Mouse (Mus musculus) cerebellum, postnatal 25 days (tissue): ENCODE measurements around the gene Mbnl1.
"Not testable (repeated sequence)": the region's sequence is repeated elsewhere in the genome, so short reads cannot be mapped to it uniquely, and the experiment has no call there.

Experiments used
- DNase-seq, 2 experiments: peaks; one replicate each; pipeline ENCODE4 v3.0.0; 2021; ENCODE audit warnings: mixed read lengths in 2 of 2

Mbnl1 gene

DNA sequence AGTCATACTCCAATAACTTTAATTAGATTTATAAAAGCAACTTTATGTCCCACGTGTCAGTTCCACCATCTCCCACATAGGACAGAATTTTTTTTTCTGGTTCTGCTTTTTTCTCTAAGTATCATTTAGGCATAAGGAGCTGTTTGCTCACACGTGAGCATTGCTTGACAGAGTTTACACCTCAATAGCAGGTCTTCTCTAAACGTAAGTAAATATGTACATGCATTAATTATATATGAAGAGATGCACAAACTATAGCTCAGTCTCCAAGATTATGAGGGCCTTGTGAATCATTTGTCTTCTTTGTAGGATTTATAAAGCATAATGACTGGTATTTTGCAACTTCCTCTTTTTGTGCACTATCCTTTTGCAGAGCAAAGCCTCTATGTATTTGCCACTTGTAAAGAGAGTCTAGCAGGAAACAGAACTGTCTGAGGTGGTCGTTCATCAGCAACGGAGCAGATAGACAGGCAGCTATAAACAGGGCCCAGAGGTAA is at the start of gene Mbnl1:
Gene Mbnl1, plus strand, starts transcription at position 150 of the 497 bp plus-strand sequence.
- DNase-seq: no peak

DNA sequence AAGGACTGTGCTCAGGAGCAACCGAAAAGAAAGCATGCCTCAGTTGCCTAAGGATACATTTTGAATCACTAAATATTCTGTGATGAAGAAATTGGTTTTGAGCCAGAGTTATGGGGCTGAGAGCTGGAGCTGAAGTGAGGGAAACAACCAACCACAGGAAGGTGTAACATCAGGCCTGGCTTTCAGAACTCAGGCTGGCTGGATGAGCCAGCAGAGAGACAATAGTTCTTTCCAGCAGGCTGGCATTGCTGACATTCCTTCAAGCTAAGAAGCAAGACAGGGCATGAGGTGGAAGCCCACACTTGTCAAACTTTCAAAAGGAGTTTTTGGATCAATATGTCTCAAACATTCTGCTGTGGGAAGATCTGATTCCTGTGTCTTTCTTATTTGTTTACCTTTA is 48.5 kb upstream of the Mbnl1 start:
- no peak for DNase-seq

DNA sequence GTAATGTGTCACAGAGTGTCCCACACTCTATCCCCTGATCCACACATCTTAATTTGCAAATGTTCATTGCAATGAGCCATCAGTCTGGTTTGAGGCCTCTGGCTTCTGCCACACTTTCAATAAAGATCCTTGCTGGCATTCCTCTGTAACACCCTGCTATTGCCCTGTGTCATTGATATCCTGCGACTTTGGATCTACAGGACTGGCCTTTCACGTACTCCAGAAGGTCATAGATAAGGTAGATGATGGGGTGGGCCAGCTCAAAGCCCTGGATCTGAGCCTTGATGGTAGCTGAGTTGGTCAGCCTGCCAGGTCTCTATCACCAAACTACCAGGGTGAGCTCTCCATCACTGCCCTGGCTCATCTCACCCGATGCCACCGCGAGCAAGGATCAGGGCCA is 43.6 kb upstream of the Mbnl1 start:
- no peak for DNase-seq

DNA sequence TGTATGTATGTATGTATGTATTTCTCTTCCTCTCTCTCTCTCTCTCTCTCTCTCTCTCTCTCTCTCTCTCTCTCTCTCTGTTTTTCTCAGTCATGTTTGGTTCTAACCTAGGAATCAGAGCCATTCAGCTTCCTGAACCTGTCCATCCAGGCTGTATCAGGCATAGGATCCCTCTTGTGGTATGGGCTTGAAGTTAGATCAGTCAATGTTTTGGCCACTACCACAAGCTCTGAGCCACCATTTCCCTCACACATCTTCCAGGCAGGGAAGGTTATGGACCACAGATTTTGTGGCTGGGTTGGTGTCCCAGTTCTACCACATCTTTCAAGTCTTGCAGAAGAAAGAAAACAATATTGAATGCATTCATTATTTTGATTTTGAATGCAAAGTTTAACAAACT is 35.4 kb upstream of the Mbnl1 start:
- DNase-seq: no peak

- DNase-seq: peak in 1 of 2 experiments; percentile 5
Observed at GRCm38 (mm10) chr3:60437678-60438232, 34.9 kb upstream of the Mbnl1 start.

- DNase-seq: no peak
Observed at GRCm38 (mm10) chr3:60438715-60439114, 33.9 kb upstream of the Mbnl1 start.

GRCm38 (mm10) chr3:60461828-60462521 is 10.7 kb upstream of the Mbnl1 start:
- DNase-seq: no peak

DNA sequence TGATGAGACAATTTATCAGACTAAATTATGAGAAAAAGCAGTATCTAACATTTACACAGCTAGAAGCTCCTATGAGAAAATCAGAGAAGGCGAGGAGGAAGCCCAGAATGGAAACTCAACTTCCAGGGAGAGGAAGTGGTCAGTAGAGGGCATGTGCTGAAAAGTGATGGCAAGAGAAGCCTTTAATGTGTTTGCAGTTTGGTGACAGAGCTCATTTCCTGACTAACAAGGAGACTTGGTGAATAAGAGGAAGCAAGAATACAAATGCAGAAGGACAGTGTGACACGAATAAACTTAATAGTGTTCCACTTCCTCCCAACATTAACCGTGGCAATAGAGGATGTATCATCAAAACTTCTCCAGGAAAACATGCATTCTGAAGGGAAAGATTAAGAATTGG is 4.0 kb upstream of the Mbnl1 start:
- DNase-seq: not testable (repeated sequence)

- DNase-seq: not testable (repeated sequence)
Observed at GRCm38 (mm10) chr3:60469170-60469805, 3.3 kb upstream of the Mbnl1 start.

- DNase-seq: no peak
Observed at GRCm38 (mm10) chr3:60472011-60472680, 484 bp upstream of the Mbnl1 start.

DNA sequence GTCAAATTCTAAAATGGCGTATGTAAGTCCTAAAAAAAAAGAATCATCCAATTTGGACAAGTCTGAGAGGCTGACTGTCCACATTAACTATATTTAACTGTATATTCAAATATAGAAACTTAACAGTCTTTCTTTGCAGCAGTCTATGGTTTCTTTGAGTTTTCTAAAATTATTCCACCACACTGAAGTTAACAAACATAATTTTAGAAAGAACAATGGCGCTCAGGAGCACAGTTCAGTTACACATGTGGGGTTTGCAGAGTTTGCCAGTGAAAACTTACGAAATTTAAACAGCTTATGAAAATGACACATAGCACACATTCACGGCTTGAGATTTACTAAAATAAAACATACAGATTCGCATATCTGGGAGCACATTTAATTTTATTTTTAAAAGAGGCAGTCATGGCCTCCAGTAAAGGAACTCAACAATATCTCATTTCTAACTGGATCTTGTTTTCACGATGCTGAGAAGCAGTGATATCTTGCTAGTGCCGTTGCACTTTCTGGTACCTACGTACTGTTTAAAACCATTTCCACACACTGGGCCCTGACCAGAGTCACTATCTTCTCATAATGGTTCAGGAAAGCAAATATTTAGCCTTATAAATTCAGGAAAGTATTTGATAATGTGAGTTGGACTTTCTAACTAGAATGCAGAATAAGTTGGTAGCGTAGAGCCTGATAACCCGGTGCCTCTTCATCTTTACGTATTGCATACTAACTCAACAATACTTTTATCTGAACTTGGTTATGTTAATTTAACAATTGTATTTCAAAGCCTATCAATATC is 1.4 kb downstream of the Mbnl1 start:
- DNase-seq: no peak

GRCm38 (mm10) chr3:60474654-60474972 is 2.0 kb downstream of the Mbnl1 start:
- DNase-seq: no peak

- DNase-seq: no peak
Observed at GRCm38 (mm10) chr3:60475055-60475454, 2.4 kb downstream of the Mbnl1 start.

DNA sequence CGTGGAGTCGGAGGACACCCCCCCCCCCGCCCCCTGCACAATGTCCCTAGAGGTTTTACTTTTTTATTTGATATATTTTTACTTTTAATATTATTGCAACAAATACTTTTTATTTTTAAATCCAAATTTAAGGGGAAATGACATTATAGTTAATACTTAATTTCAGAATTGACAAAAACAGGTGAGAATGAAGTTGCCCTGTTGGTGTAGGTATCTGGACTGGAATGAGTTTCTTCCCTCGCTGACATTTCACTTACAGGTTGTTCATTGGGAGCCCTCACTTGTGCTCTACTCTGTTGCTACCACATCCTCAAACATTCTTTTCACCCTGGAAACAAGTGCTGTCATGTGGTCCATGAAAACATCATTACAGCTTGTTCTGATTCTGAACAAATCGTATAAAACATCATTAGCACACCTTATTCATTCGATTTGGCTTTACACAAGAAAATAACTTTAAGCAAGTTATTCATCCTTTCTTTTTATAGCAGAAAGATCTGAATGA is 4.2 kb downstream of the Mbnl1 start:
- DNase-seq: no peak

- no peak for DNase-seq
Observed at GRCm38 (mm10) chr3:60478433-60478832, 5.8 kb downstream of the Mbnl1 start.

GRCm38 (mm10) chr3:60480716-60481115 is 8.1 kb downstream of the Mbnl1 start:
- DNase-seq: no peak

- DNase-seq: no peak
Observed at GRCm38 (mm10) chr3:60481740-60482399, 9.2 kb downstream of the Mbnl1 start.

GRCm38 (mm10) chr3:60483305-60483704 is 10.7 kb downstream of the Mbnl1 start:
- DNase-seq: no peak

GRCm38 (mm10) chr3:60485987-60486712 is 13.5 kb downstream of the Mbnl1 start:
- DNase-seq: no peak

GRCm38 (mm10) chr3:60486713-60487170 is 14.1 kb downstream of the Mbnl1 start:
- DNase-seq: no peak

DNA sequence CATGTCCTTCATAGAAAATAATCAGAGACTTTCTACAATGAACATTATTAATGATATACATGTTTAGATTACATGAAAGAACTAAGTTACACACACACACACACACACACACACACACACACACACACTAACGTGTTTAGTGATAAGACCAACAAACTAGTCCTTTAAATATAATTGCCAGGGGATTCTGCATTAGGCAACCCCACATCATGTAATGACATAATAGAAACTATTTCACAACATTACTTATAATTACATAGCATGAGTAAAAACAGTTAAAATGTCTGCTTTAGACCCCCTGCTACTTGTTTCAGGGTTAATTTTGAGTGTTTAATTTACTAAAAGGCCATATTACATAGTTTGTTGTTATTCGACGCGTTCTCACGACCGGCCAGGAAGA is 16.9 kb downstream of the Mbnl1 start:
- no peak for DNase-seq
